Mouse (Mus musculus): ENCODE results near the gene Gm39566. TPM values are rescaled to one million over a fixed set of nuclear protein-coding genes. Genes with fewer than 3 reads are reported as not detected.

The Gm39566 gene
- polyA plus RNA-seq, 1 experiment from 2014 or later = not detected

GRCm38 (mm10) chr11:69800392-69801197 is 14.5 kb downstream of the Gm39566 start:
- Histone ChIP-seq H3K4me3 (peak overlapping the region; percentile 62), H3K9me3 (replicated peaks) (no peaks in the 10 kb centered on the region), H3K27me3 (ENCODE audit: low read depth, poor library complexity, severe bottlenecking) (peaks cover 100% of the 10 kb centered on the region), H3K27ac (peak overlapping the region; percentile 83), H3K36me3 (no peaks in the 10 kb centered on the region), H3K4me1 (peaks cover 70% of the 10 kb centered on the region)
- WGBS = under 1% methylated on average over 36 of the region's 36 CpGs
- DNase-seq (ENCODE audit: low spot score) = peak; percentile 85

DNA sequence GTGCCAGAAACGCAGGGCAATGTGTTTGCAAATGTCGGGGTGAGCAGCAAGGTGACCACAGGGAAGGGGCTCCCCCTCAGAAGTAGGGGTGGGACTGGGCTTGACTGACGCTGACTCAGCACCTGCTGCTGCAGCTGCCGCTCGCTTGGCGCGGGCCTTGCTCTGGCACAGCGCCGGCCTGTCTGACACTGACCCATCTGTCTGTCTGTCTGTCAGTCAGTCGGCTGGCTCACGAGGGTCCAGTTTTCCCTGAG is 15.0 kb downstream of the Gm39566 start:
- peak overlapping the region; percentile 83 for H3K27ac ChIP-seq
- peak overlapping the region; percentile 62 for H3K4me3 ChIP-seq
- no peaks in the 10 kb centered on the region for H3K9me3 ChIP-seq (replicated peaks)
- 2% methylated on average over 11 of the region's 11 CpGs for WGBS
- H3K36me3 ChIP-seq = no peaks in the 10 kb centered on the region
- no peak for DNase-seq (ENCODE audit: low spot score)
- peaks cover 100% of the 10 kb centered on the region for H3K27me3 ChIP-seq (ENCODE audit: low read depth, poor library complexity, severe bottlenecking)
- peaks cover 73% of the 10 kb centered on the region for H3K4me1 ChIP-seq

GRCm38 (mm10) chr11:69799394-69800137 is 15.5 kb downstream of the Gm39566 start:
- Histone ChIP-seq H3K36me3 (no peaks in the 10 kb centered on the region), H3K4me1 (peaks cover 68% of the 10 kb centered on the region), H3K4me3 (peak overlapping the region; percentile 62), H3K9me3 (replicated peaks) (no peaks in the 10 kb centered on the region), H3K27me3 (ENCODE audit: low read depth, poor library complexity, severe bottlenecking) (peaks cover 100% of the 10 kb centered on the region), H3K27ac (no peak overlapping the region; the same call in 1 of the 2 replicates)
- 24% methylated on average over 12 of the region's 12 CpGs for WGBS
- no peak for DNase-seq (ENCODE audit: low spot score)

GRCm38 (mm10) chr11:69797924-69798323 is 17.2 kb downstream of the Gm39566 start:
- Histone ChIP-seq H3K27ac (no peak overlapping the region), H3K36me3 (no peaks in the 10 kb centered on the region), H3K27me3 (ENCODE audit: low read depth, poor library complexity, severe bottlenecking) (peaks cover 100% of the 10 kb centered on the region), H3K4me1 (peaks cover 51% of the 10 kb centered on the region), H3K9me3 (replicated peaks) (no peaks in the 10 kb centered on the region), H3K4me3 (no peak overlapping the region)
- DNase-seq (ENCODE audit: low spot score) = no peak
- WGBS = 78% methylated on average over 7 of the region's 7 CpGs

GRCm38 (mm10) chr11:69795983-69796435 is 19.1 kb downstream of the Gm39566 start:
- peaks cover 88% of the 10 kb centered on the region for H3K27me3 ChIP-seq (ENCODE audit: low read depth, poor library complexity, severe bottlenecking)
- H3K27ac ChIP-seq = no peak overlapping the region
- no peak for DNase-seq (ENCODE audit: low spot score)
- no peaks in the 10 kb centered on the region for H3K36me3 ChIP-seq
- peaks cover 35% of the 10 kb centered on the region for H3K4me1 ChIP-seq
- WGBS = 2% methylated on average over 13 of the region's 13 CpGs
- H3K4me3 ChIP-seq = peak overlapping the region; percentile 59
- no peaks in the 10 kb centered on the region for H3K9me3 ChIP-seq (replicated peaks)

GRCm38 (mm10) chr11:69795168-69795982 is 19.7 kb downstream of the Gm39566 start, which contains the start of gene Chrnb1:
Chrnb1 (minus strand) TSS chr11:69795943.
- peak within 1 kb of the TSS; percentile 72 for H3K27ac ChIP-seq
- peaks cover 82% of the 10 kb centered on the region for H3K27me3 ChIP-seq (ENCODE audit: low read depth, poor library complexity, severe bottlenecking)

GRCm38 (mm10) chr11:69793429-69793828 is 21.7 kb downstream of the Gm39566 start:
- Histone ChIP-seq H3K4me3 (no peak overlapping the region), H3K27ac (no peak overlapping the region), H3K27me3 (ENCODE audit: low read depth, poor library complexity, severe bottlenecking) (peaks cover 62% of the 10 kb centered on the region), H3K9me3 (replicated peaks) (no peaks in the 10 kb centered on the region), H3K4me1 (peaks cover 13% of the 10 kb centered on the region), H3K36me3 (no peaks in the 10 kb centered on the region)
- 64% methylated on average over 5 of the region's 5 CpGs for WGBS
- DNase-seq (ENCODE audit: low spot score) = no peak

More at GRCm38 (mm10) chr11:69795168-69795982, 19.7 kb downstream of the Gm39566 start, which contains the start of gene Chrnb1:
- Histone ChIP-seq H3K9me3 (replicated peaks) (no peaks in the 10 kb centered on the region), H3K36me3 (no peaks in the 10 kb centered on the region), H3K4me3 (peak within 1 kb of the TSS; percentile 59), H3K4me1 (peaks cover 28% of the 10 kb centered on the region)
- 2% methylated on average over 52 of the region's 52 CpGs for WGBS
- DNase-seq (ENCODE audit: low spot score) = peak; percentile 88

DNA sequence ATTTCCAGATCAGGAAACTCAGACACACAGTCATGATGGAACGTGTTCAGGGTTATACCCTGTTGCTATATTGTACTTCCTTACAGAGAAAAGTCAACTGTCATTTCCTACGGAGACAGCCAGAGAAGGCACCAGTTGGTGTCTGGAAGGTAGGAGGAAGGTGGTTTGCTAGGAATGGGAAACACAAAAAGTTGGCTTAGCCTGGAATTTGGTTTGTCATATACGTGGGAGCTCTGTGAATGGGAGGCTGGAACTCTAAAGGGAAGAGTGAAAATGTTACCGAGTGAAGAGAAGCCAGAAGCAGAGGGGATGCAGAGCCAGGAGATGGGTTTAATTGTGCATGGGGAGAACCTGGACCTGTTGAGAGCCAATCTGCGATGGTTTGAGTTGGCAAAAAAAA is 23.7 kb downstream of the Gm39566 start:
- no peaks in the 10 kb centered on the region for H3K36me3 ChIP-seq
- WGBS = 74% methylated on average over 5 of the region's 5 CpGs
- peaks cover 13% of the 10 kb centered on the region for H3K4me1 ChIP-seq
- peaks cover 46% of the 10 kb centered on the region for H3K27me3 ChIP-seq (ENCODE audit: low read depth, poor library complexity, severe bottlenecking)
- no peak overlapping the region for H3K27ac ChIP-seq
- DNase-seq (ENCODE audit: low spot score) = no peak
- H3K4me3 ChIP-seq = no peak overlapping the region
- H3K9me3 ChIP-seq (replicated peaks) = no peaks in the 10 kb centered on the region

GRCm38 (mm10) chr11:69789431-69789830 is 25.7 kb downstream of the Gm39566 start:
- Histone ChIP-seq H3K27ac (no peak overlapping the region), H3K4me3 (no peak overlapping the region), H3K27me3 (ENCODE audit: low read depth, poor library complexity, severe bottlenecking) (peaks cover 27% of the 10 kb centered on the region), H3K9me3 (replicated peaks) (no peaks in the 10 kb centered on the region), H3K36me3 (no peaks in the 10 kb centered on the region), H3K4me1 (0 out of 2 replicates have a peak, but pooled peaks cover 2% of the 10 kb centered on the region)
- DNase-seq (ENCODE audit: low spot score) = no peak
- 70% methylated on average over 5 of the region's 5 CpGs for WGBS

DNA sequence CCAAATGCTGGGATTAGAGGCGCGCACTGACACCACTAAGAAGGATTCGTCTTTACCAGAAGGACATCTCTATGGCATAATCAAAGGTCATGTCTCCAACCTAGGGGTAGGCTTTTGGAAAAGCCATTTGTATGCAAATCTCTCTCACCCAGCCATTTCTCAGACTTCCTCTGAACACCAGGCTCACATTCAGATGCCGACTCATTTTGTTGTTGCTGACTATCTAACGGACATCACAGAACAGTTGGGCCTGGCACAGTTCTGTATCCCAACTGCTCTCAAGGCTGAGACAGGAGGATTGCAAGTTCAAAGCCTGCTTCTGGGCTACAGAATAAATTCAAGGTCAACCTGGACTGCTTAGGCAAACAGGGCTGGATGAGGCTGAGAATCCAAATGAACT is 27.8 kb downstream of the Gm39566 start:
- Histone ChIP-seq H3K4me1 (0 out of 2 replicates have a peak, but pooled peaks cover 2% of the 10 kb centered on the region), H3K9me3 (replicated peaks) (no peaks in the 10 kb centered on the region), H3K36me3 (no peaks in the 10 kb centered on the region), H3K27me3 (ENCODE audit: low read depth, poor library complexity, severe bottlenecking) (peaks cover 12% of the 10 kb centered on the region; the same call in 1 of the 2 replicates), H3K4me3 (no peak overlapping the region), H3K27ac (no peak overlapping the region)
- 88% methylated on average over 5 of the region's 5 CpGs for WGBS
- no peak for DNase-seq (ENCODE audit: low spot score)

- 41% methylated on average over 15 of the region's 15 CpGs for WGBS
- no peak for DNase-seq (ENCODE audit: low spot score)
- Histone ChIP-seq H3K9me3 (replicated peaks) (no peaks in the 10 kb centered on the region), H3K4me1 (no peaks in the 10 kb centered on the region), H3K27me3 (ENCODE audit: low read depth, poor library complexity, severe bottlenecking) (peaks cover 27% of the 10 kb centered on the region), H3K4me3 (peak overlapping the region; percentile 23; the same call in 1 of the 2 replicates), H3K36me3 (no peaks in the 10 kb centered on the region), H3K27ac (no peak overlapping the region)
These were observed 30.3 kb downstream of the Gm39566 start for GRCm38 (mm10) chr11:69784793-69785272.

DNA sequence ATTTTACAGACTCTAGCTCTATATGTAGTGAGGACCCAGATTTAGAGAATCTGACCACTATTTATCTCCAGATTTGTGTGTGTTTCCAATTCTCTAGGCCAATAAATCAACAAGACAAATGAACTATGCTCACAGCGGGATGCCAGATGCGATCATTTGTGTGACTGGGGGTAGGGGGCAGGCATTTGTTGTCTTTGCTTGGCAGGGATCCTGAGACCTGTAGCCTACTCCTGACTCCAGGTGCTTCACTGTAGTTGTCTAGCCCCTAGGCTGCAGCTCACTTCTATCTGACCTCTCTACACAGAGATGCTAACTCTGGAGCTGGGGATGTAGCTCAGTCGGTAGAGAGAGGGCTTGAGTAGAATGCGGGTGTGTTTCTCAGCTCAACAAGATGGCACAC is 33.3 kb downstream of the Gm39566 start:
- Histone ChIP-seq H3K4me1 (peaks cover 19% of the 10 kb centered on the region), H3K9me3 (replicated peaks) (no peaks in the 10 kb centered on the region), H3K36me3 (0 out of 2 replicates have a peak, but pooled peaks cover 2% of the 10 kb centered on the region), H3K4me3 (no peak overlapping the region), H3K27ac (no peak overlapping the region), H3K27me3 (ENCODE audit: low read depth, poor library complexity, severe bottlenecking) (peaks cover 57% of the 10 kb centered on the region)
- no peak for DNase-seq (ENCODE audit: low spot score)
- 35% methylated on average over 4 of the region's 4 CpGs for WGBS

All from limb, embryonic 10.5 days (tissue).